Mouse (Mus musculus) layer of hippocampus, adult 11-12 months (tissue): ENCODE data around the gene Lgals12.

Experiments used
- DNase-seq: peaks from one replicate; pipeline ENCODE4 v3.0.0; 2022; ENCODE audit warnings: low spot score

The Lgals12 gene

GRCm38 (mm10) chr19:7606801-7607689 lies at the start of gene Lgals12:
Lgals12 (minus strand) TSS chr19:7607193.
- no peak for DNase-seq

DNA sequence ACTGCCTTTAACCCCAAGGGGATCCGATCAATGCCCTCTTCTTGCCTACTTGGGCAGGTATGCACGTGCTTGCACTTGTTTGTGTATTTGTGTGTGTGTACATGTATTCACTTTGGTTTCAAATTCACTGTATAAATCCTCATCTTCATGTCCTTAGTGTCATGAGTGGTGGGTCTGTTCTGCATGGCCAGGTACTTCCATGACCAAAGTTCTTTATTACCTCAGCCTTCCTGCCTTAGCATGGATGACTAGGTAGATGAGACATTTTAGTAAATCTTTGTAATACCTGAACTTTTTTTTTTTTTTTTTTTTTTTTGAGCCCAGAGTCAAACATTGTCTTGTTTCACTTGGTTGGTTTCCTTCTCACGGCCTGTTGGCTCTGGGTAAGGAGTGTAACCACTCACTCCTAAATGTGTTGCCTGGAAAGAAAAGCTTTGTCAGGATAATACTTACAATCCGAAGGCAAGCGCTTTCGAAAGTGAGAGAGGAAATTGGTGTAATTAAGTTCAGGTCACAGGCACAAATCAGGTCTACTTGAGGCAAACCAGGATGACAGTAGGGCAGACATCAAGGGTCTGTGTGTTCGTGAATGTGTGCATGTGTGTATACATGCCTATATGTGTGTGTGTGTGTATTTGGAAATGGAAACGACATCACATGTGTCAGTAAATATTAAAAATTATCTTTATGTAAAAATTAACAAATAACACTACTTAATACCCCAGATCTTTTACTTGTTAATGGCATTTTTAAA lies 42.1 kb upstream of the Lgals12 start:
- DNase-seq: no peak

- no peak for DNase-seq
These were observed 26.8 kb upstream of the Lgals12 start for GRCm38 (mm10) chr19:7633786-7634185.

- no peak for DNase-seq
These were observed 26.0 kb upstream of the Lgals12 start for GRCm38 (mm10) chr19:7633021-7633420.

GRCm38 (mm10) chr19:7617696-7618095 lies 10.7 kb upstream of the Lgals12 start:
- peak; percentile 70 for DNase-seq

DNA sequence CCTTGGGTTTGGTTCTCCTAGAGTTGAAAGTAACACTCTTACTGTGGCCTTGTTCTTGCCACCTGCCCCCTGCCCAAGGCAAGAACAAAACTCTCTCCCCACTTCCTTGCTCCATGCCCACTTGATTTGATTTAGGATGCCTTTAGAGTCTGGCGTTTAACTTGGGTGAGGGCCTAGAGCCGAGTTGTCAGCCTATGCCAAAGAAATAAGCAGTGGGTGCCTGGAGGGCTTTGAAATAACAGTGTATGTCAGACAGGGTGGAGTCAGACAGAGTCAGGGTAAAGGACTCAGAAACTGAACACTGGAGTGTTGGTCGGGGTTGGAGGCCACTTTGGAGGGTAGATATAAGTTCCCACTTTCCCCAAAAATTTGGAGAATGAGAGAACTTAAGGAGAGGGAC lies 10.1 kb upstream of the Lgals12 start:
- DNase-seq: no peak

DNA sequence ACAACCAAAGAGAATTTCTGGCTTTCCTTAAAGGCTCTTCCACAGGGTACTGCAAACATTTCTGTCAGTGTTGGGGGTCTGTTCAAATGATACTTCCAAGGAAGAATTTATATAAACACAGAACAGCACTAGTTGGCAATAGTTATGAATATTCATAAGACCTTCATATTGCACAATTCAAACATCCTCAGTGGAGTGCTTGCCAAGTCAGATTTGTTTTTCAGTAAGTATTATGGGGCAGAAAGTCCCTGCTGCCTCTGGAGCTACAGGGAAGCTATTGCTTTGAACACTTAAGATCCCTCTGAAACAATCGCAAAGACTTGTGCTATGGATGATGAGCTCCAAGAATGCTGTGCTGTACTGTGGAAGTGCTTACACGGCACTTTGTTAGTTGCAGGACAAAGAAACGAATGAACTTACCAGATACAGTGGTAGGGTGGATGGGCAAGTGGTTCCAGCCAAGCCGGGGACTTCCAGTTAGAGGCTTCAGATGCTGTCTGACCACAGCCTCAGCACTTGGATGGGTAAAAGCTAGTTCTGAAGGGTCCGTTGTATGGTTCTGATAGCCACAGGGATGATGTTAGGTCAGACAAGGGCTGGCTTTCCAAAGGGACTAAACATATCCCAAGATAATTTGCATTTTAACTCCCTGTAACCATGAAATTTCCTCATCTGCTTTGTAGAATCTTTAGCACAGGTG lies 9.4 kb upstream of the Lgals12 start:
- no peak for DNase-seq

- DNase-seq: no peak
These were observed 6.2 kb upstream of the Lgals12 start for GRCm38 (mm10) chr19:7613151-7613550.

GRCm38 (mm10) chr19:7611942-7612757 lies 5.2 kb upstream of the Lgals12 start, which contains the start of gene Hrasls5:
Hrasls5 (plus strand) TSS chr19:7612541.
- DNase-seq: peak; percentile 49

GRCm38 (mm10) chr19:7607690-7608201 lies 753 bp upstream of the Lgals12 start:
- DNase-seq: no peak

DNA sequence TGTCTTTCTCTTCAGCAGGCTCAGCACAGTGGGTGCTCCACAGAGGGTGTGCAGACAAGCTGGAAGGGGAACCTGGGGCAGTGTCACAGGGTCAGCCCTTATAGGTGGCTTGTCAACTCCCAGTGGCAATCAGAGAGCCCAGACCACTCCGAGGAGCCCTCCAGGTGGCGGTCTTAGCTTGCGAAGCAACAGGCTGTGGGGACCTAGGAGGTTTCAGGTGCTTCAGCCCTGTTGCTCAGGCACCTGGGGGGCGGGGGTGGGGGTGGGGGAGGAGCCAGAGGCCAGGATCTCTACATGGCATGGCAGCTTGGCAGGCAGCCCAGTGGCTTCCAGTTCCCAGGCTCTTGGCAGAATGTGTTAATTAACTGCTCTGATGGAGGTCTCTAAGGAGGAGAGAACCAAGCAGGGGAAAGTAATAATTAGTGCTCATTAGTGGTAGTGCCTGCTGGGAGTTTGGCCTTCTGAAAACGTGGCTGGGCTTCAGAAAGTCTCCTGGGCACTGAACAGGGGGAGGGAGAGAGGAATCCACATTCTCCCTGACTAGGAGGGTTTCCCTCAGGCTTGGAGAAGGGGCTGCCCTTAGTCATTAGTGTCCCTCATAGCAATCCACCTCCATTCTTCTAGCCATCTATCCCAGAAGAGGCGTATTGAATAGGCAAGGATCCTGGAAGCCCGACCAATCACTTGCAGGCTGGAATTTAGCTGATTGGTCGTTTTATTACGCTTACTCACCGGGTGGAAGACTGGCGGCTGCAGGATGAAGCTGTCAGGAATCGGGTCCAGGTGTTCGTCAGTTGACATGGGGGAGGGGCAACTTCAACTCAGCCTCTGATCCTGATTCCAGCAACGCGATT lies 836 bp downstream of the Lgals12 start:
- peak; percentile 72 for DNase-seq

DNA sequence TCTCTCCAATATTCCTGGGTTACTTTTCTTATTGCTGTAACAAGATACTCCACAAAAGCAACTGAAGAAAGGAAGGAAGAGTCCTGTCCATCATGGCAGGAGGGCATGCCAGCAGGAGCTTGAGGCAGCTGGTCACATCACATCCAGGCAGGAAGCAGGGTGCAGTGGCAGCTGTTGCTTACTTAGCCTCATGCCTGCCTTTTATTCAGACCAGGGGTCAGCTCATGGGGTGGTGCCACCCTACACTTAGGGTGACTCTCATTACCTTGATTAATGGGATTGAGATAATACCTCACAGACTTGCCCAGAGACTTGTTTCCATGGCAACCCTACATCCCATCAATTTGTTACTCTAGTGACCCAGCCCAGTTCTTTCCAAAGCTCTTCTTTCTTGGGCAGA lies 2.0 kb downstream of the Lgals12 start:
- no peak for DNase-seq

- DNase-seq: no peak
These were observed 2.9 kb downstream of the Lgals12 start for GRCm38 (mm10) chr19:7604107-7604506.

DNA sequence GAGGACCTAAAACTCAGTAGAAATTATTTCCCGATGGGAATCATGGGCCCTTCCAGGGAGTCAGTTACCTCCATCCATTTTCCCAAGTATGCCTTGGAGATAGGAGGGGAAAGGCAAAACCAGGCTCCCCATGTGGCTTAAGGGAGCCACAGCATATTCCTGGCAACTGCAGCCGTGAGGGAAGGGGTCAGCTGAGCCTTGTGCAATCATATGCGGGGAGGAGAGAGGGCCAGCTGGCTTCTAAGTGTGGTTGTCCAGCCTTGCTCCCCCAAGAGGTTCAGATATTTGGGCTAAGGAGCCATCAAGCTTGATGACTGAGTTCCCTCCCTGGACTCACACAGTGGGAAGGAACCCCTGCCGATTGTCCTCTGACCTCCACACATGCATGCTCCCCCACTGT lies 5.4 kb downstream of the Lgals12 start:
- DNase-seq: no peak

GRCm38 (mm10) chr19:7598481-7598880 lies 8.5 kb downstream of the Lgals12 start:
- no peak for DNase-seq

DNA sequence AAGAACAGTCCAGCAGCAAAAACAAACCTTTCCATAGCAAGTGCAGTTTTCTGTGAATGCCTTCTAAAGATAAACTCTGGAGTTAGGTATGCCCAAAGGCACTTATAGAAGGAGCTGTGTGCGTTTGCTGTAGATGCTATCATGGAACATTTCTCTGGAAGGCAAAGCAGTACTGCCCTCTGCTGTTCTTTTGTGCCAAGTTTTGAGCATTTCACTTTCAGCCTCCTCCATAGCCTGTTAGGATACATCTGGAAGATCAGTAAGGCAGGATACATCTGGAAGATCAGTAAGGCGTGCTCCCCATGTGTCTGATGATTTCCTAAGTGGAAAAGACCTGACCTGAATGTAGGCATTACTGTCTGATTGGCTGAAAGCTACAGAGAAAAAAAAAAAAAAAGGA lies 11.5 kb downstream of the Lgals12 start:
- peak; percentile 75 for DNase-seq

DNA sequence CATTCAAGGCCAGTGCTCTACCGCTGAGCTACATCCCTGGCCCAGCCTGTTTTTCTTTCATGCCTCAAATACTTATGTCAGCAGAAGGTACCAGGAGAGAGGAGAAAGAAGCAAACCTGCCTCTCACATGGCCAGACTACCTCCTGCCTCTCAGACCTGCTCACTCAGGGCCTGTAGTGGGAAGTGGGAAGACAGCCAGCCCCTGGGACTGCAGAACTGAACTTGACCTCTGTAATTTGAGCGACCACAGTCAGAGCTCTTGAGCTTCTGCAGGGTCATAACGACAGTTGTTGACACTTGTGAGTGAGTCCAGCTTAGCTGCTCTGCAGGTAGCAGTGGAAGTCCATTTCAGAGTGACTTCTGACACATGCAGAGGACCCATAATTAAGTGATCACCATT lies 15.0 kb downstream of the Lgals12 start:
- no peak for DNase-seq

DNA sequence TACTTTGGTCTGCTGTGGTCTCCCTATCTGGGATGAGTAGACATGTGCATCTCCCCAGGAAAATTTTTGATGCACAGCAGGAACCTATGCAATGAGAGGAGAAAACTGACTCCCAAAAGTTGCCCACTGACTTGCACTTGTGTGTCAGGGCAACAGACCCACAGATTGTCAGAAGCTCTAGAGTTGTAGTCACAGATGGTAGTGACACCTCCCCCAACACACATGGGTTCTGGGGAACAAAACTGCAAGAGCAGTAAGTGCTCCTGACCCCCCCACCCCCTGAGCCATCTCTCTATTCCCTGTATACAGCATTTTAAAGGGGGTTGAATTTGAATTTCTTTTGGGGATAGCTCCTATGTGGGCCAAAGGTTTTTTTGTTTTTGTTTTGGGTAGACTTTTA lies 16.2 kb downstream of the Lgals12 start:
- no peak for DNase-seq

GRCm38 (mm10) chr19:7585764-7586163 lies 21.2 kb downstream of the Lgals12 start:
- no peak for DNase-seq

GRCm38 (mm10) chr19:7585279-7585678 lies 21.7 kb downstream of the Lgals12 start:
- DNase-seq: no peak
